Mouse (Mus musculus) spleen, adult 18-20 months (tissue): ENCODE data around the gene Tcf7l1.

ENCODE experiments used
- DNase-seq, 2 experiments: peaks; one replicate each; pipeline ENCODE4 v3.0.0; 2022; ENCODE audit warnings: mixed read lengths in 2 of 2

Gene Tcf7l1

GRCm38 (mm10) chr6:72783780-72784179, 5.3 kb downstream of the Tcf7l1 start:
- DNase-seq: no peak

- DNase-seq: no peak
These were observed 10.0 kb downstream of the Tcf7l1 start for GRCm38 (mm10) chr6:72778779-72779776.

GRCm38 (mm10) chr6:72777212-72777611, 11.8 kb downstream of the Tcf7l1 start:
- DNase-seq: no peak

GRCm38 (mm10) chr6:72774275-72774674, 14.8 kb downstream of the Tcf7l1 start:
- DNase-seq: no peak

- no peak for DNase-seq
These were observed 18.9 kb downstream of the Tcf7l1 start for GRCm38 (mm10) chr6:72769915-72770776.

GRCm38 (mm10) chr6:72769343-72769742, 19.7 kb downstream of the Tcf7l1 start:
- DNase-seq: no peak

- DNase-seq: no peak
These were observed 20.2 kb downstream of the Tcf7l1 start for GRCm38 (mm10) chr6:72768804-72769203.

GRCm38 (mm10) chr6:72768097-72768496, 21.0 kb downstream of the Tcf7l1 start:
- no peak for DNase-seq

GRCm38 (mm10) chr6:72763616-72764015, 25.4 kb downstream of the Tcf7l1 start:
- DNase-seq: no peak

GRCm38 (mm10) chr6:72761645-72762044, 27.4 kb downstream of the Tcf7l1 start:
- no peak for DNase-seq

GRCm38 (mm10) chr6:72758239-72759017, 30.6 kb downstream of the Tcf7l1 start:
- no peak for DNase-seq

GRCm38 (mm10) chr6:72755267-72755889, 33.7 kb downstream of the Tcf7l1 start:
- no peak for DNase-seq

GRCm38 (mm10) chr6:72754215-72754614, 34.8 kb downstream of the Tcf7l1 start:
- no peak for DNase-seq

- DNase-seq: no peak
These were observed 35.3 kb downstream of the Tcf7l1 start for GRCm38 (mm10) chr6:72753782-72754181.

- no peak for DNase-seq
These were observed 36.2 kb downstream of the Tcf7l1 start for GRCm38 (mm10) chr6:72752824-72753223.

GRCm38 (mm10) chr6:72751210-72751609, 37.8 kb downstream of the Tcf7l1 start:
- no peak for DNase-seq

- no peak for DNase-seq
These were observed 40.1 kb downstream of the Tcf7l1 start for GRCm38 (mm10) chr6:72748882-72749437.

- DNase-seq: no peak
These were observed 40.6 kb downstream of the Tcf7l1 start for GRCm38 (mm10) chr6:72748421-72748820.

- DNase-seq: no peak
These were observed 41.2 kb downstream of the Tcf7l1 start for GRCm38 (mm10) chr6:72747814-72748213.

- no peak for DNase-seq
These were observed 41.9 kb downstream of the Tcf7l1 start for GRCm38 (mm10) chr6:72747156-72747555.

GRCm38 (mm10) chr6:72745781-72746180, 43.3 kb downstream of the Tcf7l1 start:
- DNase-seq: no peak
